Mouse (Mus musculus): Measurements from ENCODE around the gene Ston2.

Gene Ston2

DNA sequence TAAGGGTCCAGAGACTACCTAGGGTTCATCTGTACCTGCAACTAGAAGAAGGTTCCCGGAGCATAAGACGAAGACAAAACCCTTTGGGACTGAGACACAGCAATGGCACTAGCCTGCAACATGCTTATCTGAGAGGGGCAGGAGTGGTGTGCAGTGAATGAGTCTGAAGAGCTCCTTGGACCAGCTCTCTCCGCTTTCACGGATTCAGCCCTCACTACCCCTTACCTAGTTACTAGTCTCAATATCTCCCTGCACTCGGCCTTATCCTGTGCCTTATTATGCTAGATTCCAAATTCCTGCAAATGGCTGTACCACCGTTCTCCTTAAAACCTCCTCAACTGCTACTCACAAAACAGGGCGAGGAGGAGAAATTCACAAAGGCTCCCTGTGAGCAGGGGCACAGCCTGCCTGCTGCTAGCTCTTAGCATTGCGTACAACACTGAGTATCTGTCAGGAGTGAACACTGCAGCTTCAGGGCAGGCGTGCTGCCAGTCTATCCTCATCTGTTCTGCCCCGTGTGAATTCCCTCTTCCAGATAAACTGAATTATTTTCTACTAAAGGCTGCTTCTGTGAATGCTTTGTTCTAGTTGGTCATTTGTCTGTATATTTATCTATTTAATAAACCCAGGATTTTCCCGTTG, 38.5 kb downstream of the Ston2 start:
- WGBS = 72% methylated on average over 11 of the region's 11 CpGs

DNA sequence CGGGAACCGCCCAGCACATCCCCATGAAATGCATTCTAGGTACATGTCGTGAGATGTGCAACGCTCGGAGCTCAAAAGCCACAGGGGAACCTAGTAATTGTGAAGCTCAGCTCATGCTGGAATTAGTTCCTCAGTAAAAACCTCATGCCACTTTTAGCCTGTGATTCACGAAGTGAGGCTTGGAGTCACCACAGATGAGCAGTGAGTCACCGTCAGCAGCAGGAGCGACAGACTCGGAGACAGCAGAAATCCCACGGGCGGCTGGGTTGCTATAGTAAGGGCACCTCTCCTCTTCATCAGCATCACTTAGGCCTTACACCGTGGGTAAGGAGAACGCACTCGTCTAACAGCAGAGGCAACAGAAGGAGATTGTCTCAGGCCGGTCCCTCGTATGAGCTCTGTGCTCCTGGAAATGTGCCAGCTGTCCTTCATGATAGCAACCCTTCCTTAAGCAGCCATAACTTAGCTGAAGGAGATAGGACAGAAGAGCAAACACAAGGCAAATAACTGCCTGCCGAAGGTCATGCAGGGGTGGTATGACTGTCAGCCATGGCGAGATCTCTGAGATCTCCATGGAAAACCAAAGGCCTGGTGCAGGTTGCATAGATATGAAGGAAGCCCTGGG, 39.8 kb downstream of the Ston2 start:
- WGBS = 37% methylated on average over 18 of the region's 18 CpGs

DNA sequence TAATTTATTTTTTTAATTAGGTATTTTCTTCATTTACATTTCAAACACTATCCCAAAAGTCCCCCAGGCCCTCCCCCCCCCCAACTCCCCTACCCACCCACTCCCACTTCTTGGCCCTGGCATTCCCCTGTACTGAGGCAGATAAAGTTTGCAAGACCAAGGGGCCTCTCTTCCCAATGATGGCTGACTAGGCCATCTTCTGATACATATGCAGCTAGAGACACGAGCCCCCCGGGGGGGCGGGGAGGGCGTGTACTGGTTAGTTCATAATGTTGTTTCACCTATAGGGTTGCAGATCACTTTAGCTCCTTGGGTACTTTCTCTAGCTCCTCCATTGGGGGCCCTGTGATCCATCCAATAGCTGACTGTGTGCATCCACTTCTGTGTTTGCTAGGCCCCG, 41.3 kb downstream of the Ston2 start:
- WGBS = 96% methylated on average over 5 of the region's 5 CpGs

DNA sequence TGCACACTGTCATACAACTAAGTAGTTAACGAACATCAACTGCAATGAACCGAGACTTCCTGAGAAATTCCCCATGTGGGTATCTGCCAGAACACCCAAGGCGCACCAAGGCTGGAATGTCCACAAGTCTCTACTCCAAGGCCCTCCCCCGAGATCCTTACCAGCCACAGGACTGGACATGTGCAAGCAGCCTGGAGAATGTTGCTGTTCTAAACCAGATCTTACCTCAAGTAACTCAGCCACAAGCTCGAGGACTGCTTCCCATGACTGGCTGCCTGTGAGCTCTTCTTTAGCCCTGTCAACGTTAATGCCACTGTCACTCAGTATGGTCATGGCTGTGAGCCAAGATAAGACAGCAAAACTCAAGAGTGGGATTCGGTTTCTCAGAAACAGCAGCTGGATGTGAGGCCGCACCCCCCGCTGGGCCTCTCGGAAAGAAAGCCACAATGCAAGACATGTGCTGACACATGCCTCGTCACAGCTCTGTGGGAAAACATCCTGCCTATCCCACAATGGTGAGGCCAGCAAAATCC, 42.4 kb downstream of the Ston2 start:
- 70% methylated on average over 11 of the region's 11 CpGs for WGBS

DNA sequence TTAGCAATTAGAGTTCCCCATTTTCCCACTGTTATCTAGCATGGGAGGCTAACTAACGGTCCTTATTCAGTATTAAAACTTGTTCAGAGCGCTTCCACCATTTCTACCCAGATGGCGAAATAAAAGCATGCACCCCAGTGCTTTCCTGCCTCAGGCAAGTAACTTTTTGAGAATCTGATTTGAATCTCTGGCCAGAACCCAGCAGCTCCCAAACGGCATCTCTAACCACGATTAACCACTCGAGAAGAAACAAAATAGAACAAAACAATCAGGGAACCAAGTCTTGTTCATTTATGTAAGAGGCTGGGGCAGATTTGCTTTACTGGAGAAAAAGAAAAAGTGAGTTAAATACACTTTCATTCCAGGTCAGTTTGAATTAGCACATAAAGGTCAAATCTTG, 44.1 kb downstream of the Ston2 start:
- WGBS = 64% methylated on average over 6 of the region's 6 CpGs

DNA sequence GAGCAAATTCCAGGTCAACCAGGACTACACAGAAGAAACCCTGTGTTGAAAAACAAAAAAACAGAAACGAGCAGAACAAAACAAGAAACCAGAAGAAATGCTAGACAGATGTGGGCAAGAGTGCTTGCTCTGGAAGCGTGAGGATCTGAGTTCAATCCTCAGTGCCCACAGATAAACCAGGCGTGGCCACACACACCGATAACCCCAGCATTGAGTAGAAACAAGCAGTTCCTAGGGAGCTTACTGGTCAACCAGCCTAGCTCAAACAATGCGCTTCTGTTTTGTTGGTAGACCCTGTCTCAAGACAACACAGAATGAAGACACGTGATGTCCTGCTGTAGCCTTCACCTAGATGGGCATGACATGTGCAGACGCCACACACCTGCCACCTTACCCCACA, 45.3 kb downstream of the Ston2 start:
- WGBS = 95% methylated on average over 7 of the region's 7 CpGs

DNA sequence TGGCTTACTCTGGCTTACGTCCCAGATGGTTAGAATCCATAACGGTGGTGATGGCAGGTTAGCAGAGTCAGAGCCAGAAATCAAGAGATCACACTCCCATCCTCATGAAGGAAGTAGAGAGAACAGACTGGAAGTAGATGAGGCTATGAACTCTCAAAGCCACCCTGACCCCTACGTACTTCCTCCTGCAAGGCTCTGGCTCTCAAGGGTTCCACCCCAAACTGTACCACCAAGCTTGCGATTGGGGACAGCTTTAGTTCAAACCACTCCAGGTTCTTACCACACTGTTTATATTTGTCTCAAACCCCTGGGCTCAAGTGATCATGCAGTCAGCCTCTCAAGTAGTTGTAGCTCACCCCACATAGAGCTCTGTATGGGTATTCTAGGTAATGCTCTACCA, 49.8 kb downstream of the Ston2 start:
- 85% methylated on average over 4 of the region's 4 CpGs for WGBS

DNA sequence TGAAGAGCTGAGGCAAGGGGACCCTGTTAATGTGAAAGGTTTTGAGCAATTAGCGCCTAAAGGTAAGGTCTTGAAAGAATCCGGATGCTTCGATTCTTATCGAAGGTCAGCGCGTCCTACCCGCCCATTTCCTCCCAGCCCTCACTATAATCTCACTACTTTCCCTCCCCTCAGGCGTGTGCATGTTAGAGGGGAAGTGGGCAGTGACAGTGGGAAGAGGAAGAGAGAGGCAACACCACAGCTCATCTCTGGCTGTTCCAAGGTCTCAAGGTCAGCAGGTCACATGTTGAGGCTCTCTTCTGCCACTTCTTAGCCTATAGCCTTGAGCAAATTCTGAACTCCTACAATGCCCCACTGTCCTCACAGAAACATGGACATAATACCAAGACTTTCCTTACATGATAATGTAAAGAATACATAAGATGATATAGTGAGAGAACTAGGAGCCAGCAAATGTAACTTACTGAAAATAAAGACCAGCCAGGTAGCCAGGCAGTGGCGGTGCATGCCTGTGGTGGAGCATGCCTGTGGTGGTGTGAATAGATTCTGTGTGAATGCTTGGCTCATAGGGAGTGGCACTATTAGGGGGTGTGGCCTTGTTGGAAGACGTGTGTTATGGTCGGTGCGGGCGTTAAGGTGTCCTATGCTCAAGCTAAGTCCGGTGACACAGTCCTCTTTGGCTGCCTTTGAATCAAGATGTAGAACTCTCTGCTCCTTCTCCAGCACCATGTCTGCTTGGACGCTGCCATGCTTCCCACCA, 51.8 kb downstream of the Ston2 start:
- 95% methylated on average over 15 of the region's 15 CpGs for WGBS

DNA sequence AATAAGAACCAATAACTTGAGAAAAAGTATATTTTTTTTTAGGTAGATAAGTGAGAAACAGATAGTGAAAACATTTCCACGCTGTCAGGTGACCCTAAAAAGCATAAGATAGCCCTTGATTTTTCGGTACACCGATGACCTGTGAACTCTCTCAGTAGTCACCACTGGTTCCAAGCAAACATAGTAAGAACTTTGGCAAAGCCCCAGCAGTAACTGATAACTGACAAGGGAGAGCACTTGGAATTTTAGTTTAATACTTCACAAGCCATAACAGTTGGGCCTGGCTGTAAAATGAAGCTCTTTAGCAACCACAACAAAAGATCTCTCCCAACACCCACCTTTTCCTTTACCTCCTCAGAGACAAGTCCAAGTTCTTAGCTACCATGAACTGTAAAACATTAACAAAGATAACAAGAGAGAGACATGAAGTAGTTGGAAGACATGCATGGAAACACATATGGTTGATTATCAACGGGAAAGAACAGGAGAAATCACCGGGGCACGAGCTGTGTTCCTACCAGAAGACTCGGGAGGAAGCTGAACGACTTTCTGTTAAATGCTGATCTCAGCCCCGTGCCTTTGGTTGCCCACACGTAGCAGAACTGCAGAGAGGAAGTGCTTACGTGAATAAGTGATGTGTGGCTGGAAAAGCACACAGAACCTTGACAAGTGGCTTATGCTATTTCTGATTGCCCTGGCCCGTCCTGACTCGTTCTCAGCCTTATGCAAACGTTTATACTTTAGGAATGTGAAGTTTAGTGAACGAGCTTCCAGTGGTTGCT, 53.8 kb downstream of the Ston2 start:
- 79% methylated on average over 15 of the region's 15 CpGs for WGBS

DNA sequence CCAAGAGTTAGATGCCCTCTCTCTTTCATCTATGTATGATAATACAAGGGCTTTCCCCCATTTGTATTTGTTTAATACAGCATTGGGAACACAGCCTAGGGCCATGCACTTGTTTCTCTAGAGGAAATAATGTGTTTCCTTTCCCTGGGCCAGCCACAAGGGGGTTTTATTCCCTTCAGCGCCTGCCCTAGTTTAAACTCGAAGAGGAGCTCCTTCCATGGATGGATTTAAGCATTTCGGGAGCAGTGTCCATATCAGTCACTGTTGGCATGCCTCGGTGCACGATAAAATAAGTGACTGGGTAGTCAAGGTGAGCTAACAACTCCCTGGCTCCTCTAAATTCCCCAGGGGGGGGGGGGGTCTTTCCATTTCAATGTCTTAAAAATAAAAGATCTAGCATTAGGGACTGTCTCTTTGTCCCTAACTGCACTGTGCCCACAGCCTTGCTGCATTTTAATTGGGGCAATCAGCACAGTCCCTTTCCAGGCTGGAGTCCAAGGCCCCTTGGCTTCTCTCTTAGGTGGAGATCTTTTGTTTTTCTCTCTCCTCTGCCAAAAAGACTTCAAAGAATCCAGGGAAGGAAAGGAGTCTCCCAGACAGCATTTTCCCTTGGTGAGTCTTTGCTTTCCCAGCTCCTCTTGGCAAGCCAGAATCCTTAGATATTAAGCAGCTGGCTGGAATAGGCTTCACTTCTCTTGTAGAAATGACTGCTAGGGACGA, 55.3 kb downstream of the Ston2 start:
- 57% methylated on average over 6 of the region's 6 CpGs for WGBS

DNA sequence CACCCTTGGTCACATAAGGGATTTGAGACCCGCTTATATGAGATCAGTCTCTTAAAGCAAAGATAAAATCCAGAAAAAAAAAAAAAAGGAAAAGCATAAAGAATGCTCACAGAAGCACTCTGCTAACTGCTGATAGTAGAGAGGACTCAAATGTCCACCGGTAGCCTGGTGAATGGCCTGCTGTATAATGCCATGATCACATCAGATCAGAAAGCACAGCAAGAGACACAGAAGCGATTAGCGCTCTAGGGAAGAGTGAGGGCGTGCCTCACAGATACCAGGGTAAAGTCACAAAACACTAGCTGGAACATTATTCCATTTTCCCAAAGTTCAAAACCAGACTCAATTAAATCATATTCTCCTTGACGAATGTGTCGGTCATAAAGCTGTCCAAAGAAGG, 62.0 kb downstream of the Ston2 start:
- 92% methylated on average over 7 of the region's 7 CpGs for WGBS

DNA sequence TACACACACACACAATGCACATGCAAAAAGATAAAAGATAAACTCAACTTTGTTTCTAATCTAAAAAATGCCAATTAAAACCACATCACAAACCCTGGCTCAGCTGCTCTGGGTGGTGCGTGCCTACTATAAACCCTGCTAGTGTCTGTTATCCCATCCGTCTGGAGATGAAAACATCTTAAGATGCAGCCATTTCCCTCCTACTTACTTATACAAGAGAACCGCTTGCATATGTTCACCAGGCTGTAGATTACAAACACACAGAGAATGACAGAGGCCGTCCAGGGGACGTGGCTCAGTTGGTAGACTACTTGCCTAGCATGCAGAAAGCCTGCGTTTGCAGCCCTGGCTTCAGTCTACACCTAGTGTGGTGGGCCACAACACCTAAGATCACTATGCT, 64.3 kb downstream of the Ston2 start:
- 68% methylated on average over 6 of the region's 6 CpGs for WGBS

DNA sequence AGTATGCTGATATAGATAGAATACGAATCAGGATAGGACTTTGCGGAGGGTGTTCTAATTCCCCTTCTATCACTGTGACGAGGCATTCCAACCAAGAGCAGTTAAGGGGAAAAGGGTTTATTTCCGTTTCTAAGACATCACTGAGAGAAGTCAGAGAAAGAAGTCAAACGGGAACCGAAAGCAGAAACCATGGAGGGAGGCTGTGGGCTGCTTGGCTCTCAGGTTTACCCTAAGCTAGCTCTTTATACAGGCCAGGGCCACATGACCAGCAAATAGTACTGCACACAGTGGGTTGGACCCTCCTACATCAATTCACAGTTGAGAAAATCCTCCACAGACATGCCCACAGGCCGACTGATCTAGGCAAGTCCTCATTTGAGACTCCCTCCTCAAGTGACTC, 69.1 kb downstream of the Ston2 start:
- 80% methylated on average over 7 of the region's 7 CpGs for WGBS

DNA sequence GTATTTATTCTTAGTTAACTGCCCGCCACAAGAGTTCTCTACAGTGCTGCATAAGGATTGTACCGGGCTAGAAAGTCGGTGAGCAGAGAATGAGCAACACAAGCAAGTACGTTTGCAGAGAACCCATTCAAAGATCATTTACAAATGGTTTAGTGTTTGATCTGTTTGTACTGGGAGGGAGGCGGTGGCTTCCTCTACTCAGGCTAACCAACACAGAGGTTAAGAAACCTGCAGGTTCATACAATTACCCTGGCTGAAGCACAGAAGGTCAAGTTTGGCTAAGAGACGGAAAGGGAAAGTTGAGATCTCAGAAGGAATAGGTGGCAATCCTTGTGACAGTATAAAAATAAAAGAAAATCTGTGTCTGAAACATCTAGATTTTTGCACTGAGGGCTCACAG, 72.5 kb downstream of the Ston2 start:
- WGBS = 68% methylated on average over 6 of the region's 6 CpGs

DNA sequence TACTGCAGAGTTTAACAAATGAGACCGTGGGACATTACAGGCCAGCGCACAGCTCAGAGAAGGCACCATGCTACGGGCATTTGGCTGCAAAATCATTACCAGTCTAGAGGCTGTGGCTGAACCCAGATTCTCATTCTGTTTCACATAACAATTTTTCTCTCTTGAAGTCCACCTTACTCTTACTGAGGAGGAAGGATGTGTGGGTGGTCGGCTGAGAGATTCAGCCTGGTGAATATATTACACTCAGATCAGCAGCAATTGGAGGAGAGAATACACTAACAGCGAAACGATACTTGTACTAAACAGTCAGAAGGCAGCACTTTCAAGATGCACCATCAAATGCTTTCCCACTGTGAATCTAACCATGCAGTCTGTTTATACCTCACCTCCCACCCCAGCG, 74.8 kb downstream of the Ston2 start:
- 72% methylated on average over 7 of the region's 7 CpGs for WGBS

DNA sequence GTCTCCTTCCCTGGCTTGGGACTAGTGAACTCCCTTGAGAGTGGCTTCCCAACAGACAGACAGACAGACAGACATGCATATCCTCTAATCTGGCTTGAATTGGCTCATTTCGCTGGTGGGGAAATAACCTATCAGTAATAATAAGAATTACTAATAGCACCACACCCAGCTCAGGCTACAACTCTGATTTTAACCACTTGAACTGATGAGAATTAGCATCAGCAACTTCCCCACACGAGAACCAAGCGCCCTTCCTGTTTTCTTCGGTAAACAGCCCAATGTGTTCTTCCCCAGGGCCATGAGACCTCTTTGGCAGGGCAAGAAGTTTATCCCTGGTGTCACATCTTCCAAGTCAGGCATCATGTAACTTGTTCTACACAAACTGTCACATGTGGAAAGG, 76.5 kb downstream of the Ston2 start:
- 87% methylated on average over 4 of the region's 4 CpGs for WGBS

DNA sequence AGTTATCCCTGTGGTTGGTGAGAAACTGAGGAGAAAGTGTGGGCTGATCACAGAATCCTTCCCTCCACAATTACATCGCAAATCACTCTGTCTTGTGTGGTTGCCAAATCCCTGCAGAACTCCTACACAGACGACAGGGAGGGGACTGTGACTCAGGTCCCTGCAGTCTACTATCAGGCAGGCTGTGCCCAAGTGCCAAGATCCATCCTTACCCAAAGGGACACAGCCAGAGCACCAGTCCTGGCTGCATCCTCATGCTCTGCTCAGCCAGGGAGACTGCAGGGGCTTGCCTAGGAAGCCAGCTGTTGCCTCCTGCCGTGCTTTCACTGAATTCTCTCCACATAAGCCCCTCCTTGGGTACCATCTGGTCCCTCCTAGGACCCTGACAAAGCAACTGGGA, 77.3 kb downstream of the Ston2 start:
- WGBS = 23% methylated on average over 3 of the region's 3 CpGs

DNA sequence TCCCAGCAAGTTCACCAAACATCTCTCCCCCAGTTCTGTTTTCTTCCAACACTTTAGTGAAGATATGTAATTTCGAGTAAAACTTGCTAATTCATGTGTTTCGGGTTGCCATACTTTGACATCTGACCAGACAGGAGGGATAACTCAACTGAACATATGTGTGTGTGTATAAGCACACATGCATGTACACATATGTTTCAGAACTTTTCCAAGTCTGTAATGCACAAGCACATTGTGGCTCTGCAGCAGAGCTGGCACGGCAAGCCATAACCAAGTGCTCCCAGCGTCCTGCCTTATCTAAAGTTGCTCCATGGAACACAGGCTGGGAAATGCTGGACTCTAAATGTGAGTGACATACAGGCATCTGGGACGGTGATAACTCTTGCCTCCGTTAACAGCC, 78.6 kb downstream of the Ston2 start:
- WGBS = 85% methylated on average over 6 of the region's 6 CpGs

DNA sequence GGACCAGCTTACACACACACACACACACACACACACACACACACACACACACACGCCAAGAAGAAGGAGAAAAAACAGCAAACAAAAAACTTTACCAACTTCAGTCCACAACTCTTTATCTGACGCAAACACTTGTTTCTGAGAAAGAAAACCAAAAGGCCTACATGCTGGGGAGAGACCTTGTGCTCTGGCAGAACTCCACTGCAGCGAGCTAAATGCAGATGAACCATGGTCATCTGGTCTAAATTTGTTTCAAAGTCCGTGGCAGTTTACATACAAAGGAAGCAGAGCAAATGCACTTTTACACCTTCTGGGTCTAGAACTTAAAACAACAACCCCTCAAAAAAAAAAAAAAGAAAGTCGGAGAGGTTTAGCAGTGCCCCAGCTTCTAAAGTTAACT, 79.0 kb downstream of the Ston2 start:
- 69% methylated on average over 5 of the region's 5 CpGs for WGBS

DNA sequence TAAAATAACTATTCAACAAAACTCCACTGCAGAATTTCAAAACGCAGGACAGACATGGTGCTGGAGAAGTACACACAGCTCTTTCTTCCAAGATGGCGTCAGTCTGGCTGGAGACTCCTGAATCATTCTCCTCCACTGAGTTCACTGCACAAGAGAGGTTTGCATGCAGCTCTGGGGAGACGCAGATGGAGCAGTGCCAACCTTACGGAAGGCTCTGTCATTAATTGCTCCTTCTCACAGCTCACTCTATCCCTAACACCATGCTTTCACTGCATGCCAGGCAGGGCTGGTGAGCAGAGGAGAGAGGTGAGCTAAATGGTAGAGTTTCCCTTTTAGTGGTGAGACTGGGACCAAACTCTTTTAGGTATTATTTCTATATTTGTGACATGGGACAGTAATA, 80.4 kb downstream of the Ston2 start:
- 64% methylated on average over 4 of the region's 4 CpGs for WGBS

DNA sequence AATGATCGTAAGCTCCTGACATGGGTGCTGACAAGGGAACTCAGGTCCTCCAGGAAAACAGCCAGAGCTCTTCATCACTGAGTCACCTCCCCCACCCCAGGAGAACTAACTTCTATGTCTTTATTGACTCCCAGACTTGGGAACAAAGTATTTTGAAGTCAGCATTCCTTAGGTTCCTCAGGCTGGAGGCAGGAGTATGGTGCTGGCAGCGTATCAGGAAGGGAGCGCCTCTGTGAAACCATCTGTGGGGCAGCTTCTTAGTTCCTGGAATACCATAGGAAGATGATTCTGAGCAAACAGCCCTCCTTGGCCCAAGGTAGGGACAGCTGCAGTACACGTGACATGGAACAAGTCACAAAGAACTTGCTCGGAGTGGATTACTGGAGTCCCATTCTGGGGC, 84.7 kb downstream of the Ston2 start:
- WGBS = 86% methylated on average over 5 of the region's 5 CpGs

DNA sequence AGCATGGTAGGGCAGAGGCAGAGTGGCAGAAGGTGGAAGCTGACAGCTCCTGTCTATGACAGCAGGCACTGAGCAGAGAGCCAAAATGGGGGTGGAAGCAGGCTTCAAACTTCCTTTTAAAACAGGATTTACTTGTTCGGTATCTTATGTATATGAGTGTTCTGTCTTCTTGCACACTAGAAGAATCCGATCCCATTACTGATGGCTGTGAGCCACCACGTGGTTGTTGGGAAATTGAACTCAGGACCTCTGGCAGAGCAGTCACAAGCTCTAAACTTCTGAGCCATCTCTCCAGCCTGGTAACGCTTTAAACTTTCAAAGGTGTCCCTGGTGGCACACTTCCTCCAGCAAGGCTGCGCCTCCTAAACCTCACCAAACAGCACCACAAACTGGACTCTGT, 85.4 kb downstream of the Ston2 start:
- WGBS = 73% methylated on average over 5 of the region's 5 CpGs

All from cerebral cortex, adult 2 months (tissue).